Mouse (Mus musculus) frontal cortex, adult 2 months (tissue): ENCODE measurements at regions not wholly inside any gene's neighbourhood (a gene's known extent, or its start where the extent isn't known, plus 50 kb on each side); places are given as distances from the start of the nearest gene placed in this dataset.

Experiments used
- DNase-seq, 2 experiments: peaks; one replicate each; pipeline ENCODE4 v3.0.0; 2022; ENCODE audit warnings: low spot score in 1 of 2; ENCODE audit errors: extremely low spot score in 1 of 2

DNA sequence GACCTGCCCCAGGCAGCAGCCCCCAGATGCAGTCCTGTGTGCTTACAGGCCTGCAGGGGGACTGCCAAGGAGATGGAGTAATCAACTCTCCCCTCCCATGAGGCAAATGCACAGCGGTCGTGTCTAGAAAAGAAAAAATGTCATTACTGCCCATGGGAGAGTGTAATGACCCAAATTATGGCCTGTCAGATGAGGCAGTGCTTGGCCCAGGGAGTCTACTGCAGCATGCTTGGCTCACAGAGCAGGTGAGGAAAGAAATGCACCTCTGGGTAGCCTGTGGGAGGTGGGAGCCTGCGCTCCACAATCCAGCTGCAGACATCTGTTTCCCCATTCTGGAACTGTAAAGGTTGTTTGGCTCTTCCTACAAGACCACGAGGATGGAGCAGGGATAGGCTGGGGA is 339.8 kb upstream of the Apob start:
- DNase-seq, result no peak

DNA sequence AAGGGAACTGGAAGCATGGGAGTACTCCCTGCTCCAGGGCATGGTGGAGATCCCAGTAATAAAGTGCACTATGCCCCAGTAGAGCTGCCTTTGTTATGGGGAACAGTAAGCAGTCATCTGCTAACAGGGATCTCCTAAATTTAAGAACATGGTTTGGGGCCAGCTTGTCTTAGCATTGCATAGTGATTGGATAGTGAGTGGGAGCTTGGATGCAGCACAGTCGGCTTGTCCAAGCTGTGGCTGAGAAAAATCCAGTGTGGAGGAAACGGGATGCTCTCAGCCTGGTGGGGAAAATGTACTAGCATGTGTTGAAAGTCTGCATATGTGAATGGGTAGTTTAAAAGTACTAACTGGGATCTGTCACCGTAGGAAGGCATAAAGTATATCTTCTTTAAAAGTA is 326.6 kb upstream of the Apob start:
- DNase-seq, result peak in 1 of 2 experiments; percentile 4

DNA sequence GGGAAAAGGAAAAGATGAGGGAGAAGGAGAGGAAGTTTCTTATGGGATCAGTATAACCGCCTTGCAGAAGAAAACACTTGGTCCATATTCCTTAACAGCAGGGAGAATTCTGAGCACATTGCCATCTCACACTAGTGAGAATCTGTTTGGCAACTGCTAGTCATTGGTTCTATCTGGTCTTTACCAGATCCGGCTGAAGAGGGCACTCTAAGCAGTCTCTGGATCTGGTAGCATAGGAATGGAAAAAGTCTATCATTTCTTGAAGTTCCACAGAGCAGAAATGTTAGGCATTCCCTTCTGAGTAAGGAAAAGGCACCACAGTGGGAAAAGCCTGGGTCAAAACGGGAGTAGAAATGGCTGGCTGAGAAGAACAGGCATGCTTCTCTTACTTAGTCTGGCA is 315.4 kb upstream of the Apob start:
- DNase-seq, result peak in 1 of 2 experiments; percentile 19

DNA sequence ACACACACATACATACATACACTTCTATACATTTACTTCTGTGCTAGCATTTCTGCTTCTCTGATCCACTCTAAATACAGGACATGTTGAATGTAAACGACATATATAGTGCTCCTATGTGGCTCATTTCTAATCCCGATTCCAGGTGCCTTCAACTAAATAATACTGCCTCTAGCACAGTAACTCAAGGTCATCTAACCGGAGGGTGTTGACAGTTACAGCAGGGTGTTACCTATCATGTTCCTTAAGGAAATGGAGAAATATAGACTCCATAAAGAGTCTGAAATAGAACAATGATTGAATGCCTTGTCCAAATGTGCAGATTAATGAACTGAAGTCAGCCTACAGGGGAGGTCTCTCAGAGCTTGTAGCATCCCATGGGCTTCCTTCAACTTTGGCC is 307.3 kb upstream of the Apob start:
- DNase-seq, result no peak

DNA sequence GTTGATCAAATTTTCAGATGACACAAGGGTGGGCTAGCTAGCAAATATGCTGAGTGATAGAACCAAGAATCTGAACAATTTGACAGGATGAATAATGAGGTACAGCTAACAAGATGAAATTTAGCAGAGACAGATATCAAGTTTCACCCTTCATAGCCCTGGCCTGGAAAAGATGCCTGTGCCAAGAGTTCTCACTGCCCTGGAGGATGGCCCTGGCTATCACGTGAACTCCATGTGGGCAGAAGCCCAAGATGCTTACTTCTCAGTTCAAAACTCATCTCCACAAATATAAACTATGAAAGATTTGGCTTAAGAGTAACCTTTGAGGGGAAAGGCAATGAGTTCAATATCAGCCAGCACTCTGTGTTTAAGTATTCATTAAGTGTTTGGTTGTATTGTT is 306.9 kb upstream of the Apob start:
- no peak for DNase-seq

DNA sequence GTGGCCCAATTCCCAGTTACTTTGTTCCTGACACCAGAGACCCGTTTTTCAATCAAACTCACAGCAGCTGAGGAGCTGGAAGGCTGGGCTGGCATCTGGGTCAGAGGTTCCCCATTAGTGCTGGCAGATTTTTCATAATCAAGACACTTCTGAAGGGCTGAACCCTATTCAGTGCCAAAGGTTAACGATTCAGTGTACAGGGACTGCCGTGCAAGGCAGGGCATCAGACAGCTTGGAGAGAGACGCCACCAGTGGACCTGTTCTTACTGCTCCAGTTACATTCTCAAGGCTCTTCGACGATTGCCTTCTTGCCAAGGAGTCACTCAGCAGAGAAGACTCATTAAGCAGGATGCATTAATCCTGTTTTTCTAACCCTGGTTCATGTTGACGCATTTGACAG is 285.5 kb upstream of the Apob start:
- DNase-seq, result no peak

DNA sequence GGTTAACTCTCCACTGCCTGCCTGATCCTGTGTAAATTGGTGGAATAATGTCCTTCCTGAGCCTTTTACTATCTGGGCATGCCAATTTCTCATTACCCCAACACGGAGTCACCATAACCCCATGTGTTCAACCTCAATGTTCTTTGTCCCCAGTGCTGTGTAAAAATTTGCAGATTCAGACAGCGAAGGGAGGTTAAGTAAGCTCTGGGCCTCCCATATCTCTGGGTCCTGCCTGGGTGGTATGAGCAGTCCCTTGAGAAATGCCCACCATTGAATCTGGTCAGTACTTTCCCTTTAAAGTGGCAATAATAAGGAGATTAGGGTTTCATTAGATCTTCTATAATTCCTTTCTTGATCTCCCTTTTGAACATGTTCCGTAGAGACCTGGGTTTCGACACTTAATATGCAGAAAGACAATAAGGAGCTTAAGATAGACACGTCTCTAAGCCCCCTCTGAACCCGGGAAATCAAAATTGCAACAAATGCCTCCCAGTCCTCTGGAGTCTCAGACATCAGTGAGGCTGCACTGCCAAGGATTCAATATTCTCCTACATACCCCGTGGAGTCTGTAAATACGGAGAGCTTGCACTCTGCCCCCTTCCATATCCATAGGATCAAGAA is 279.0 kb upstream of the Apob start:
- DNase-seq, result no peak

DNA sequence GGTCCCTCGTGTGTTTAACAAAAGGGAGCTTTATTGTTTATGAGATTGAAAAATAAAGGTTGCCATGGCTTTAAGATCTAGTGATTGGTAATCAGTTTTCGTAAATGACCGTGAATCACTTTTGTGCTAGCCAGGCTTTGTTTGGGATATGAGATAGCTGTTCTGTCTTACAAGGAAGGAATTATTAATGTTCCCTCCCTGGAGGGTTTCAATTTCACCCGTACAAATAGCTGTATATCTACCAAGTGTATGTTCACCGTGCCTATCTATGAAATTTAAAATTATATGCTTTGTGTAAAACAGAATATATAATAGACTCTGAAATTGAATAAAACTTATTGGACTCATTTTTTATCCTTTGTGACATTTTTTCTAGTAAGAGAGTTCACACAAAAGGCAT is 268.3 kb upstream of the Apob start:
- no peak for DNase-seq

DNA sequence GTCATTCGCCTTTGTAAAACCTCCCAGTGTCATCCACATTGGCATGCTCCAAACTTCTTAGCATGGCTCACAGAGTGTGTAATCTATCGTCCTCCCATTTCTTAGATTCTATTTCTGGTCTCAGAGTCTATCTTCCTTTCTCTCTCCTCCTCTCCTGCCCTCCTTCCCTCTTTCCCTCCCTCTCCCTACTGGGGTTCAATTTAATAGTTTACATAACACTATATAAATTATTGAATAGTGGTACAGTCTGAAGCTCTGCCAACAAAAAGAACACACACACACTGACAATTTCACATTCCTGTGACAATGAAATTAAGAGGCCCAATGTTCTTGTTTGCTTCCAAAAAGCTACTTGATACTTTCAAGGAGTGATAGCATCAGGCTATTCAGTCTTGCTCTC is 267.6 kb upstream of the Apob start:
- no peak for DNase-seq

DNA sequence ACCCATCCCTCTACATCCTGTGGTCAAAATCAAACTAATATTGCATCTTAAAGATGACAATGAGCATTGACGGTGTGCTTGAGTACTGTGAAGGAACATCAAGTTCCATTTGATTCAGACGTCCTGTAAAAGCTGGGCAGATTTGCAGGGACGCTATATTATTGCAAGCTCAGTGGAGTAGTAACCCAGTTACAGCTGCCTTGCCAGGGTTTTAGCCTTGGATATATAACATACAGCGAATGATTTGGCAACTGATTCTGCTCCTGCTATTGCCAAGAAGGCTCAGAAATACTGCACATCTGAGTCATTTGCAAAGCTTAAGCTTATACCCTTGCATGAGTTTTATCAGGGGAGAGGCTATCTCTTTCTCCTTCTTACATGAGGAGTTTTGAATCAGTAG is 262.4 kb upstream of the Apob start:
- peak in 1 of 2 experiments; percentile 11 for DNase-seq

DNA sequence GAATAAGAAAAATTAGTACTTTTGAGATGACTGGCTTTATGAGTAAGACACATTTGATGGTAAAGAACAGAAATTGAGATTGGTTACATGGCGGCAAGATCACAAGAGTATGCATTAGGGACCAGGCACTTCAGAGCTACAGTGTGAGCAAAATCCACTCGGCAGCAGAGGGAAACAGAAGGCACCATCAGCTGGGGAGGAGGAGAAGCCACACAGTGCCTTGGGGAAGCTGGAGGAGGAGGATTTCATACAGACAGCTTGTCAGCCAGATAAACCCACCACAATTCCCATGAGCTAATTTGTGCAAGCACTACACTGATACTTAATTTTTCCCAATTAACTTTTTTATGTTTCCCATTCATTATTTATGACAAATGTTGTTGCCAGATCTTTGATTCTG is 258.9 kb upstream of the Apob start:
- DNase-seq, result peak in 1 of 2 experiments; percentile 23

DNA sequence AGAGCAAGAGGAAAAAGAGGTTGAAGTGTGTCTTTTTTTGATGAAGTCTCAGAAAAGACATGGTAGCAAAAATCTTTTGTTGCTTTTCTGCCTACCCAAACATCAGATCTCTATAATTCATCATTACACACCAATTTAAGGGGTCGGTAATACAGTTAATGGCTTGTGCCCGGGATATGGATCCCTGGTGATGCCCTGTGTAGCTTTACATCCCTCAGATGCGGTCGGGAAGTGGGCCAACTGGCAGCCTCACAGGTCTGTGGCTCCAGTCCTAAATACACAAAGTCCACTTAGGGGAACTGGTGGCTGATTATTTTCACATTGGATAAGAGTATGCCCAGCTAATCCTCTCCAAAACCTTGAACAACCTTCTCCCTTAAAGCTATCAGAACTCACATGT is 258.4 kb upstream of the Apob start:
- no peak for DNase-seq

DNA sequence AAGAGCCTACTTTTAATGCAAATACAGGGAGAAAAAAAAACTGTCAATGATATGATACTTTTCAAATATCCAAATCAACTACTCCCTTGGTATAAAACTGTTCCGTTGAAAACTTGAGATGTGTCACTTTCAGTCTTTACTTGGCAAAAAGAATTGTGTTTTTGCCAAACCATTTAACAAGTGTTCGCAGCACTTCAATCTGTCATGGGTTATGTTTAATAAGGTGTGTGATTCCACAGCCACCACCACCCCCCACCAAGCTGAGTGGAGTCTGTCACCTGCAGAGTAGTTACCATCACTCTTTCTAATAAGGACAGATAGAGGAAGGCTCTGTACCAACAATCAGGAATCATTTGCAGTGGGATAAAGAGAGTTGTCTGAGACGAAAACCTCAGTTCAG is 252.5 kb upstream of the Apob start:
- DNase-seq, result no peak

DNA sequence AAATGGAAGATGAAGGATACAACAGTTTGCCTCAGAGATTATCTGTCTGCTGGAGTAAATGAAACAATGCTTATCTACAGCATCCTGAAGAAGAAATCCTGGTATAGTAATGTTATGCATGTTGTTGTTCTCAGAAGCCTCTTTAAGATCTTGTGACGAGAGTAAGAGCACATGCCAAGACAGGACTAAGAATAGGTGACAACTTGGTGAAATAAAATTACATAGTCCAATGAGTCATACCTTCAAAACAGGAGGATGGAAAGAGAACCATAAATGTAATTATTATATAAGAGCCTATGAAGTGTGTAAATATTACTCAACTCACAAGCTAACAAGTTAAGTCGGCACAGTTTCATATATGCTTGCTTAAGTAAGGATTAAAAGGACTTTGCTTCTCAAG is 239.4 kb upstream of the Apob start:
- peak in 1 of 2 experiments; percentile 38 for DNase-seq

DNA sequence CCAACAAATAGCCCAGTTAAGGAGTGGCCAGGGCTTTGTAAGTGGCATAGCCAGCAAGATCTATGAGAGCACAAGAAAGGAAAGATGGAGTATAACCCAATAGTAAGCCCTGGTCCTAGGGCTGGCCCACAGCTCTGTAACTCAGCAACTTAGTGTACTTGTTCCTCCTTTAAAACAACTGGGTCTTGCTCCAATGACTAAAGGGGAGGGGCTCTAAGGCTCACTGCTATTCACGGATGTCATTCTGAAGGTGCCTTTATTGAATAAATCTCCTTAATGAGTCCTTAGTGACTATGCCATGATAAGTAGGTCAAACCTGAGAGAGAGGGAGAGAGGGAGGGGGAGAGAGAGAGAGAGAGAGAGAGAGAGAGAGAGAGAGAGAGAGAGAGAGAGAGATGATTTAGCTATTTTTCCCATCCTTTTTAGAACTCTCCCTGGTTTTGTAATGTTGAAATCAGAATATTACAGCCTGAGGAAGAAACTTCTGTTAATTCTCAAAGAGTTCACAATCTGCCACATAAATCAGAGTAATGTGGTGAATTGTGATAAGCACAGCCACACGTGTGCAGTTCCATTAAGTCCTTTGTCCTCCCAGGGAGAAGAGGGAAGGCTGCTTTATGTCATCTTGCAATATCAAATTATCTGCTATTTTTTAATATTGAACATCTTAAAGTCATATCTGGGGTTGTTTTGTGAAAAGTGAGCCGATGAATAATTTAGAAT is 238.7 kb upstream of the Apob start:
- DNase-seq, result no peak

DNA sequence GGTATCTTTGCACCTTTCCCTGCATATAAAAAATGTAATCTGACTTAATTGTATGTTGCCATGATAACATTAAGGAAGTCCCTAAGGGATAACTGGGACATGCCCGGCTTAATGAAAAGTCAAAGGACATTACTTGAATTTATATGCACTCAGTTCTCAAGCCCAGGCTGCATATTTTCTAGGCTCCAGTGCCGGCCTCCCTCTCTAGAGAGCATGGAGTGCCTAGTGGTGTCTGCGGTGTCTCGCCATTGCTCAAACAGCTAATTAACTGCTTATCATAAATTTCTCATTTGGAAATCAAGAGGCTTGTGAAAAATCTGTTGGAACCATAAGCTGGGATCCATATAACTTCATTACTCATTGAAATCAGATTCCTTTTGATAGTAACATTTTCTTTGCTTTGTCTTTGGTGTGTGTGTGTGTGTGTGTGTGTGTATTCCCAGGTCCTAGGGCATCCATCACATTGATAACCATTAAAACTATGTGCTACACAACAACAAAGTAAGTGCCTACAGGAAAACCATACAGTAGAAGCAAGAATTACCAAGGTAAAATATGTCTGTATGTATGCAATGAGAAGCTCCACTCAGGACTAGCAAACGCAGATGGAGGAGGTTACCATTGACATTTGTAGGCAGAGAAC is 238.0 kb upstream of the Apob start:
- DNase-seq, result no peak

DNA sequence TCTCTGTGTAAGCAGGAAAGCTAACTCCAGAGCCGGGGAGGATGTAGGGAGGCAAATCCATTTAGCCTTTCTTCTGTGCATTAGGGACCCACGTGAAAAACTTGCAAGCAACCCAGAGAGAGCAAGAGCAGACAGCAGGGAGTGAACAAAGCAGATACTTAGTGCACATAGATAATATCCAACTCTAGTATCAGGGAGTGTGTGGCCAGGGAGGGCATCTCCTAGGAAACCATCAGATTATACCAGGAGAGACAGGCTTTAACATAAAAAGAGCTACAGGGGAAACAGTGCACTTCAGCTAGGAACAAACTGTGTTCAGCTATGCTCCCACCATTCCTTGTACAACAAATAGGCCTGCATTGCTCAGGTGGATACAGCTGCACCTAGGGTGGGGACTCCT is 230.7 kb upstream of the Apob start:
- DNase-seq, result no peak

DNA sequence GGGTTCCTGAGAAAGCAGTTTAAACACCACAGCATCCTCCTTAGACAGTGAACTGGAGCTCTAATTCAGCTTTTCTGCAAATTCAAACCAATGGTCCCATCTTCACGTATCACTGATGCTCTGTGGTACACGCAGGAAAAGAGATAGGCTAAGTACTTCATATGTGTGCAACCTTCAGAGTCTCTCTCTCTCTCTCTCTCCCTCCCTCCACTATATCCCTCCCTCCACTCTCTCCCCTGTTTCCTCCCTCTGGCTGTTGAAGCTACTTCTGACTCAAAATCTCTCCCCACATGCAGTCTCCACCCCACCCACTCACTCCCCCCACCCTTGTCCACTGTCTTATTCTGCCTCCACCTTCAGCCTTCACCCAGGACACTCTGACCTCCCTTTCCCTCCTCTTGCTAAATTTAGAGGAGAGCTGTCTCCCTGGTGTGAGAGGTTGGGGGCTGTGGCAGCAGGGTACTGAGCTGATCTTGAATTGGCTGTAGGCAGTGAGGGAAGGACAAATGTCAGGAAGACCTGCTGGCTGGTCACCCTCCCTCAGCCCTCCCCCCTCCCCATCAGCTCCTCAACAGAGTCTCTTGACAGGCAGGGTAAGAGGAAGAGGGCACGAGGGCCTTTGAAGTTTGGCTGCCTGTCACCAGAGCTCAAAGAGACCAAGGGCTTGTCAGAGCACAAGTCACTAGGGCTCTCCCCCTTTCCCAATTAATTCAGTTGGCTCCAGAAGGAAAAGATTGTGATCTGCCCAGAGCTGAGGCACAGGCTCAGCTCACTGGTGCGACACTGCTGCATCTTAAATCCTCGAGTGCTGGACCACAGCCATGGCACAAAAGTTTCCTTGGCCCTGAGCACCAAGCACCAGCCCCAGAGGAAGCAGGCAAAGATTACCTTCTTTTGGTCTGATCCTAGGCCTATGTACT is 227.9 kb upstream of the Apob start:
- DNase-seq, result no peak

DNA sequence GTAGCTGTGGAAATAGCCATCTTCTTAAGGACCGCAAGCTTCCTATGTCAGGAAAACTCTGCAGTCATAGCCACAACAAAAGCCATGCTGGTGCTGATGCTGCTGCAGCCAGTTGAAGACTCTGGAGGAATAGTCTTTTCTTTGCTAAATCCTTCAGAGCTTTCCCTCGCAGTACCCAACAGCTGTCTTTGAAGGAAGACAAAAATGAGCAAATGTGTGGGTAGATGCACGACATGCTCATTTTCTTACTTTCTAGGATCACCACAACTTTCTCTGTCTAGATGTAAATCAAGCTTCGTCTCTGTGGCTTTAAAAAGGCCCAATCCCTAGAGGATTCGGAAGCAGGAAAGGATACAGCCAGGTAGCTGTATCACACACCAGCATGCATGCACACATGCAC is 222.6 kb upstream of the Apob start:
- peak; percentile 26 to 51 for DNase-seq

DNA sequence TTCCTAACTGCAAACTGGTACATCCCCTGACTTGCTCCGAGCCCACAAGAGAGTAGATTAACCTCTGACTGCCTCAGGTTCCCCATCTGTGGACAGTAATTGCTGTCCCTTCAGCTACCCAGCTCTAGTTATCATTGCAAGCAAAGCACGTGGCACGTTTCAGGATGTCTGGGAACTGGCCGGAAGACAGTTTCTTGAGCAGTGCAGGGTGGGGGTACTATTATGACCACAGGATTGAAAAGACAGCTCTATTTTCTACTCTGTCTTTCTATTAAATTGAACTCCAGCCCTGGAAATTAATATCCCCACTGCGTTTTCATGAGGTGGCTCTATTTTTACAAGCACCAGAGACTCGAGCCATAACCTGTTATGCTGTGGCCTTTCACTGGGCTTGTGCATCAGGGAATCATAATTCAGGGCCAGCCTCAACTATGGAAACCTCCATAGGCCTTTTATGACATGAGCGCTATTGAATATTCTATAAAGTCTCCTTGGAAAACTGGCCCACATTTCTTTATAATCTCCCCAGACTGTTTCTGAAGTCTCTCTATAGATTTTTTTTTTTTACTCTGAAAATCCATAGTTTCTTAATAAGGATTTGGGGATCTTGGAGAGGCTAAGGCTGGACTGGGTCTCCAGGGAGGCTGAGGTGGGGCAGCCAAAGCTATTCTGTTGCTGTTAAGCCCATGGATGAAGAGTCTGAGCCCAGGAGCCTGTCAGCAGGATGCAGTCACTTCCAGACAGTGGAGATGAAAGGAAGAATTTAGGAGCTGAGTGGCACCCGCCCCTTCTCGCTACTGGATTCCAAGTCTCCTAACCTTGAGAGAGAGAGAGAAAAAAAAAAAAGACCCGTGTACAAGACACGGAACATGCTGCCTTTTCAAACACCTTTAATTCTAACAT is 212.4 kb upstream of the Apob start:
- DNase-seq, result no peak
